Mouse (Mus musculus) thymus, adult 2 months (tissue): ENCODE measurements around the gene Myo1c.

Source experiments
- CTCF ChIP-seq: fragments of 200-500 bp; IDR thresholded peaks from 2 replicates; pipeline ENCODE4 v1.5.1; 2012; ENCODE audit warnings: mild to moderate bottlenecking, control low read depth, low read length, moderate library complexity, borderline replicate concordance; ENCODE audit not compliant: control insufficient read depth, poor library complexity, insufficient read depth; ENCODE audit errors: extremely low read depth
- POLR2A ChIP-seq: fragments of 200-500 bp; IDR thresholded peaks from 2 replicates; pipeline ENCODE4 v1.6.1; 2012; ENCODE audit warnings: mild to moderate bottlenecking, low read length, control low read depth, moderate library complexity; ENCODE audit not compliant: control insufficient read depth, poor library complexity, insufficient read depth; ENCODE audit errors: extremely low read depth

GRCm38 (mm10) chr11:75634801-75635200 lies 15.5 kb upstream of the Myo1c start:
- TF ChIP-seq POLR2A (no peak), CTCF (no peak)
